Comparison of ENCODE assay signal across 23 mouse cellular contexts in the genomic region with DNA sequence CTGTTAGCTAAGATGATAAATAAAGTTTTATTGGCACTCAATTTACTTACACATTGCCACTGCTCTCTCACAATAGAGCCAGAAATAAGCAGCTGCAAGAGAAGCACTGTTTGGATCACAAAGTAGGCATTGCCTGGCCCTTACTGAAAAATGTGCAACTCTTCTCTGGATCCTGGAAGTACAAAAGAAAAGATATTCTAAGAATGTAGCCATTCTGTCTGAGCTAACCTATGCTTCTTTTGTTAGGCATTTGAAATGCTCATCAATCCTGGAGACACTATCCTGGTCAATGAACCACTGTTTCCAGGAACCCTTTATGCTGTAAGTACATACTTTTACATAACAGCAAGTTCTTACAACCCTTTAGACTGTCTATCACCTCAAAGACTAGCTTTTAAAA. TPM values are rescaled to one million over a fixed set of nuclear protein-coding genes. Genes with fewer than 3 reads are reported as not detected.
"Had no signal": no experiment of that assay in that cellular context is flagged by ENCODE, and none has a peak within 500 bp of the region (broad histone marks: within the 10 kb centered on the region; RNA-seq: fewer than 3 reads in every experiment).

No protein-coding gene starts in this region.

- DNase-seq: liver, postnatal 0 days; lung, adult 2 months; lung, postnatal 14 days; lung, postnatal 36 days; right cerebral cortex, postnatal 14 days; thymus, adult 2 months; thymus, postnatal 25 days; thymus, postnatal 4 days had no signal

- H3K27ac ChIP-seq: lung, embryonic 15.5 days; macrophage; midbrain, embryonic 10.5 days; midbrain, embryonic 13.5 days; midbrain, embryonic 15.5 days; neural tube, embryonic 12.5 days; stomach, embryonic 15.5 days; stomach, postnatal 0 days had no signal

- H3K9me3 ChIP-seq: lung, embryonic 15.5 days; megakaryocyte, embryonic 14.5 days; midbrain, embryonic 10.5 days; midbrain, embryonic 13.5 days; midbrain, embryonic 15.5 days; neural tube, embryonic 12.5 days; stomach, embryonic 15.5 days had no signal

- ATAC-seq: liver, postnatal 0 days; lung, postnatal 0 days; midbrain, embryonic 13.5 days; midbrain, embryonic 15.5 days had no signal

- H3K4me2 ChIP-seq: lung, embryonic 15.5 days; midbrain, embryonic 13.5 days; midbrain, embryonic 15.5 days; neural tube, embryonic 12.5 days; stomach, embryonic 15.5 days had no signal

- H3K27me3 ChIP-seq: lung, embryonic 15.5 days; megakaryocyte, embryonic 14.5 days; midbrain, embryonic 13.5 days; midbrain, embryonic 15.5 days; neural tube, embryonic 12.5 days; stomach, embryonic 15.5 days had no signal

- H3K9ac ChIP-seq: liver, postnatal 0 days; lung, embryonic 15.5 days; midbrain, embryonic 13.5 days; midbrain, embryonic 15.5 days; neural tube, embryonic 12.5 days; stomach, embryonic 15.5 days had no signal

- H3K4me3 ChIP-seq: lung, embryonic 15.5 days; megakaryocyte, embryonic 14.5 days; midbrain, embryonic 10.5 days; midbrain, embryonic 13.5 days; midbrain, embryonic 15.5 days; neural tube, embryonic 12.5 days; stomach, embryonic 15.5 days had no signal

- H3K4me1 ChIP-seq: lung, embryonic 15.5 days; megakaryocyte, embryonic 14.5 days; midbrain, embryonic 10.5 days; midbrain, embryonic 13.5 days; midbrain, embryonic 15.5 days; neural tube, embryonic 12.5 days; stomach, embryonic 15.5 days had no signal

- H3K36me3 ChIP-seq: lung, embryonic 15.5 days; midbrain, embryonic 10.5 days; midbrain, embryonic 13.5 days; midbrain, embryonic 15.5 days; neural tube, embryonic 12.5 days; stomach, embryonic 15.5 days had no signal

RNA-seq across cellular contexts. Expression of a gene that starts 12.6 kb away (rescaled TPM):
- polyA plus RNA-seq: lung, adult 2 months; macrophage had no signal

RNA-seq across cellular contexts. Expression of a gene that starts 15.3 kb away (rescaled TPM):
- polyA plus RNA-seq: liver, postnatal 0 days; lung, adult 2 months; lung, embryonic 15.5 days; lung, postnatal 0 days; macrophage; midbrain, embryonic 10.5 days; midbrain, embryonic 13.5 days; midbrain, embryonic 15.5 days; midbrain, postnatal 0 days; neural tube, embryonic 12.5 days; neural tube, embryonic 14.5 days; spleen, adult 2 months; stomach, embryonic 15.5 days; stomach, postnatal 0 days; testis, adult 2 months; thymus, adult 2 months; urinary bladder, adult 2 months had no signal
